In the genomic region with DNA sequence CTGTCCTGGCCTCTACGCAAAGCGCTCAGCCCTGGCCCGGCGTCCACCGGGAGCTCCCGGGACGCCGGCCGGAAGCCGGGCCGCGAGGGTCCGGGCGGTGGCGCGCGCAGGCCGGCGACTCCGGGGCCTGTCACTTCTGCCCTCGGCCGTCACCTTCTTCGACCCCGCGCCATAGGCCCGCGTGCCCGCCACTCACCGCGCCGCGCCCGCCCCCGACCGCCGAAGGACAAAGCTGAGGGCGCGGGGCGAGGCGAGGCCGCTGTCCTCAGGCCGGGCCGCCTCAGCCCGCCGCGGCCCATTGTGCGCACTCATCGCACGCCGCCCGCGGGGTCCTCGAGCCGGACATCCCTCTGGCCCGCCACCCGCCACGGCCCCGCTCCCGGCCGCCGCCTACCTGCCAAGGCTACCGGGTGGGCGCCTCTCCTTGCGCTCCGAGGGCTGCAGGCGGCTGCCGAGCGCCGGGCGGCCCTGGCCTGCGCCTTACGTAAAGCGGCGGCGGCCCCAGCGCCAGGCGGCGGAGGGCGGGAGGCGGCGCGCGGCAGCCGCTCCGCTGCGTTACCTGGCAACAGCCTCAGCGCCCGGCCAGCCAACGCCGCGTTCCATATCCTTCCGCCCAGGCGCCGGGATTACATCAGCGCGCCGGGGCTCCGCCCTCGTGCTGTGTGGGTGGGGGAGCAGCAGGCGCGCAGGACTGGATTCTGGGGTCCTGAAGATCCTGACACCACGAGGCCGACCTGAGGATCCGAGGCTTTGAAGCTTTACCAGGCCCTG, we compare ENCODE assay signal across 8 mouse cellular contexts. TPM values are rescaled to one million over a fixed set of nuclear protein-coding genes. Genes with fewer than 3 reads are reported as not detected.
A peak's percentile ranks its signal among the peaks of the same experiment; 100 is the strongest.
DNase-seq lines count a peak whose midpoint lies in the region; ATAC-seq lines count a peak whose summit lies in the region.

Gene D5Ertd579e (minus strand): TSS at position 564 of the 771 bp plus-strand sequence.

- H3K27ac ChIP-seq in hindbrain, embryonic 15.5 days (replicated peaks), result peak within 1 kb of the TSS; percentile 95

- peaks cover 28% of the 10 kb centered on the region for H3K4me1 ChIP-seq in hindbrain, embryonic 15.5 days (replicated peaks)

- peak within 1 kb of the TSS; percentile 72 for H3K4me2 ChIP-seq in hindbrain, embryonic 15.5 days

- H3K4me3 ChIP-seq in hindbrain, embryonic 15.5 days, result peak within 1 kb of the TSS; percentile 89

- DNase-seq in R1 (ENCODE audit: low read depth, low spot score), result peak; percentile 90
- DNase-seq in cerebellum, postnatal 25 days, result peak; percentile 95 to 97
- peak; percentile 94 to 96 for DNase-seq in frontal cortex, postnatal 36 days (ENCODE audit: low spot score in 2 of 2)
- DNase-seq in left cerebral cortex, adult 11 months (ENCODE audit: low spot score), result peak; percentile 90
- DNase-seq in lung, postnatal 4 days, result peak; percentile 95 to 97
- DNase-seq in retina, postnatal 7 days (ENCODE audit: low read depth, low spot score), result peak; percentile 87
- DNase-seq in urinary bladder, adult 2 months (ENCODE audit: low spot score), result peak; percentile 94

- WGBS in hindbrain, embryonic 15.5 days, result under 1% methylated on average over 76 of the region's 104 CpGs

- H3K27me3 ChIP-seq in hindbrain, embryonic 15.5 days, result no peaks in the 10 kb centered on the region

- peak within 1 kb of the TSS; percentile 93 for H3K9ac ChIP-seq in hindbrain, embryonic 15.5 days

- no peaks in the 10 kb centered on the region for H3K9me3 ChIP-seq in hindbrain, embryonic 15.5 days

- peak; percentile 96 for ATAC-seq in hindbrain, embryonic 15.5 days (ENCODE audit: low FRiP score, low read depth)

- H3K36me3 ChIP-seq in hindbrain, embryonic 15.5 days, result no peaks in the 10 kb centered on the region

RNA-seq across cellular contexts. Expression of gene D5Ertd579e, which starts in this region (rescaled TPM):
- polyA plus RNA-seq in hindbrain, embryonic 15.5 days (2015; fragmentation: Nextera tagmentation; extraction: Ambion mirVana), result 33.3 and 33.6 TPM in 2 replicates
- 27.9 and 35.3 TPM in 2 replicates for polyA plus RNA-seq in urinary bladder, adult 2 months (2012; rRNA removed)

Comparison
In these comparisons a context has a peak if more than half of its experiments do, and no peak if none do; other contexts are left out.
1. Peak in every context shown above with its lines: DNase-seq, ATAC-seq, H3K4me3 ChIP-seq and H3K27ac ChIP-seq.